Mouse (Mus musculus): ENCODE data around the gene Clic6.

The Clic6 gene

GRCm38 (mm10) chr16:92485436-92485835 lies at the start of gene Clic6:
Clic6 (plus strand) TSS chr16:92485736.
- no peak for DNase-seq (ENCODE audit: low spot score)

- no peak for DNase-seq (ENCODE audit: low spot score)
Observed at GRCm38 (mm10) chr16:92439775-92440174, 45.8 kb upstream of the Clic6 start.

GRCm38 (mm10) chr16:92440229-92440628 lies 45.3 kb upstream of the Clic6 start:
- DNase-seq (ENCODE audit: low spot score): no peak

- no peak for DNase-seq (ENCODE audit: low spot score)
Observed at GRCm38 (mm10) chr16:92441203-92441602, 44.3 kb upstream of the Clic6 start.

- DNase-seq (ENCODE audit: low spot score): no peak
Observed at GRCm38 (mm10) chr16:92442150-92442549, 43.4 kb upstream of the Clic6 start.

- DNase-seq (ENCODE audit: low spot score): no peak
Observed at GRCm38 (mm10) chr16:92442946-92443345, 42.6 kb upstream of the Clic6 start.

GRCm38 (mm10) chr16:92443644-92444113 lies 41.9 kb upstream of the Clic6 start:
- peak; percentile 14 for DNase-seq (ENCODE audit: low spot score)

- no peak for DNase-seq (ENCODE audit: low spot score)
Observed at GRCm38 (mm10) chr16:92445377-92445776, 40.2 kb upstream of the Clic6 start.

GRCm38 (mm10) chr16:92449080-92449479 lies 36.5 kb upstream of the Clic6 start:
- DNase-seq (ENCODE audit: low spot score): no peak

- no peak for DNase-seq (ENCODE audit: low spot score)
Observed at GRCm38 (mm10) chr16:92450331-92450730, 35.2 kb upstream of the Clic6 start.

GRCm38 (mm10) chr16:92451516-92452072 lies 33.9 kb upstream of the Clic6 start:
- DNase-seq (ENCODE audit: low spot score): no peak

- DNase-seq (ENCODE audit: low spot score): no peak
Observed at GRCm38 (mm10) chr16:92452609-92453008, 32.9 kb upstream of the Clic6 start.

- no peak for DNase-seq (ENCODE audit: low spot score)
Observed at GRCm38 (mm10) chr16:92454002-92454401, 31.5 kb upstream of the Clic6 start.

GRCm38 (mm10) chr16:92454495-92454894 lies 31.0 kb upstream of the Clic6 start:
- DNase-seq (ENCODE audit: low spot score): no peak

GRCm38 (mm10) chr16:92455488-92455887 lies 30.0 kb upstream of the Clic6 start:
- no peak for DNase-seq (ENCODE audit: low spot score)

- no peak for DNase-seq (ENCODE audit: low spot score)
Observed at GRCm38 (mm10) chr16:92455969-92456368, 29.6 kb upstream of the Clic6 start.

GRCm38 (mm10) chr16:92457594-92457993 lies 27.9 kb upstream of the Clic6 start:
- peak; percentile 32 for DNase-seq (ENCODE audit: low spot score)

GRCm38 (mm10) chr16:92461412-92461811 lies 24.1 kb upstream of the Clic6 start:
- DNase-seq (ENCODE audit: low spot score): no peak

- DNase-seq (ENCODE audit: low spot score): no peak
Observed at GRCm38 (mm10) chr16:92464390-92464972, 21.1 kb upstream of the Clic6 start.

- no peak for DNase-seq (ENCODE audit: low spot score)
Observed at GRCm38 (mm10) chr16:92465226-92465625, 20.3 kb upstream of the Clic6 start.

GRCm38 (mm10) chr16:92465642-92466526 lies 19.7 kb upstream of the Clic6 start:
- DNase-seq (ENCODE audit: low spot score): peak; percentile 92

GRCm38 (mm10) chr16:92467041-92467440 lies 18.5 kb upstream of the Clic6 start:
- DNase-seq (ENCODE audit: low spot score): no peak

- DNase-seq (ENCODE audit: low spot score): no peak
Observed at GRCm38 (mm10) chr16:92468459-92468858, 17.1 kb upstream of the Clic6 start.
